Mouse (Mus musculus) spleen, postnatal 36 days (tissue): ENCODE results near the gene Vmn1r202.
"Not testable (repeated sequence)": the region's sequence is repeated elsewhere in the genome, so short reads cannot be mapped to it uniquely, and the experiment has no call there.

Source experiments
- DNase-seq, 2 experiments: peaks; one replicate each; pipeline ENCODE4 v3.0.0; 2022; ENCODE audit warnings: low spot score in 2 of 2, mixed read lengths in 1 of 2

The Vmn1r202 gene

DNA sequence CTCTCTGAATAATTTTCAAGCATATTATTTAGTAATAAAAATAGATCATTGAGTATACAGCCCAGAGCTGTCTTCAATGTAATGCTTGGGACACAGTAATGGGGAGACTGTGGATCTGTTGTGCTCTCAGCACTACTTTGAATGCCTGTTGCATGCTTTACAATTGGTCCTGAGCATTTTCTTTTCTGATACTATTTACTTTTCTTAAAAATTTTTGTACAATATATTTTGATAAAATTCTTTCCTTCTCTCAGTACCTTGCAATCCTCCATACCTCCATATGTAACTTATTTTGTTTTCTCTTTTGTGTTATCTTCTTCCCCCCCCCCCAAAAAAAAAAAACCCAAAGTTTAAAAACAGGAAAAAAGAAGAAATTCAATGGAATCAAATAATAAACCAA lies at the start of gene Vmn1r202:
Gene Vmn1r202, minus strand, starts transcription at position 101 of the 400 bp plus-strand sequence.
- no peak for DNase-seq

- DNase-seq = not testable (repeated sequence)
Observed at GRCm38 (mm10) chr13:22552898-22553297, 47.7 kb upstream of the Vmn1r202 start, which contains the start of gene Vmn1r204. TSS of gene Vmn1r204 (plus strand) at chr13:22553198.

DNA sequence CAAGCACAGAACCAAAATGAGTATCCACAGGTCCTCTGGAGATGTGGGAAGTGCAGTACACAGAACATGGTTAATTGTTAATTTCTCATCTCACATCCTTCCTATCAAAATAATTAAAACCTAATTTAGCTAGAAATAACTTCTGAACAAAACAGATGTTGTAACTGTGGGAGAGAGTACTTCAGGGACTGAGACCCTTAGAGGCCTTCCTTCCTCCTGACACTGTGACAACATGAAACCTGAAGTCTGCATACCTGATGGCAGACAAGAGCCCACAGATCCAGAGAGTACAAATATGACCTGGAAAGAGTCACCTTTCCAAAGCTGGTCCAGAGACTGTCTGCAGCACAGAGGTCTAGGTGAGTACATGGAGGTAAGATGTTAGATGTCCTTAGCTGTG lies 12.6 kb upstream of the Vmn1r202 start, which contains the start of gene Vmn1r203:
Gene Vmn1r203, plus strand, starts transcription at position 301 of the 400 bp plus-strand sequence.
- no peak for DNase-seq

DNA sequence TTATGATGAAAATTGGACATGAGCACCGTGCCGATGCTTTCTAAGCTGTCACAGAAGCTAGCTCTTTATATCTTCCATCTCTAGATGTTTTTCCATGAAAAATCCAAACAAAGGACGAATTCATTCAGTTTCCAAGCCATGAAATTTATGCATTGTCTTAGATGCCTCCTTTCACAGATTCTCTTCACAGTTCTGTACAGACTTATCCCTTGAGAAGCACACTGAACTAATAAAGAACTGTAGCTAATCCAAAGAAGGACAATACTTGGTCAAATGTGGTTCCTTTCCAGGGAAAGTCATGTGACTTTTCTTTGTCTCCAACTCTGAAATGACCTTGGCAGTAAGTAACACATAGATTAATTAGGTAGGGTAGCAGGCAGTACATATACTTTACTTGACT lies 2.8 kb downstream of the Vmn1r202 start:
- no peak for DNase-seq

DNA sequence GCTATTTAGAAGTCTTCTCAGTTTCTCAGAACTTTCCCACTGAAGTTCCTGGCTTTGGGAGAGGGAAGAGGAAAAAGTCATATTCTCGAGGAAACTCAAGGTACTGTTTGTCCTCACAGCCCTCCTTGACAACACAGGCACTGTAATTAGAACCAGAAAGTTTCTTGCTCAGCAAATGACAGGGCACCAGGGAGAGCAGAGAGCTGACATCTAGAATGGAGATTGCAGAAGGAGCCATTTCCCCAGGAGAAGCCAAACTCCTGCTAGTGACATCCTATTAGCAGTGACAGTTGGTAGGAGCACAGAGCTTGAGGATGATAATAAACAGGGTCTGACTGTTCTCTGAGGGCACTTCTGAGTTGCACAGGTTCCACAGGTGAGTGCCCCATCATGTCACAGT lies 33.6 kb downstream of the Vmn1r202 start, which contains the start of gene Vmn1r201:
Gene Vmn1r201, plus strand, starts transcription at position 301 of the 400 bp plus-strand sequence.
- DNase-seq = no peak

DNA sequence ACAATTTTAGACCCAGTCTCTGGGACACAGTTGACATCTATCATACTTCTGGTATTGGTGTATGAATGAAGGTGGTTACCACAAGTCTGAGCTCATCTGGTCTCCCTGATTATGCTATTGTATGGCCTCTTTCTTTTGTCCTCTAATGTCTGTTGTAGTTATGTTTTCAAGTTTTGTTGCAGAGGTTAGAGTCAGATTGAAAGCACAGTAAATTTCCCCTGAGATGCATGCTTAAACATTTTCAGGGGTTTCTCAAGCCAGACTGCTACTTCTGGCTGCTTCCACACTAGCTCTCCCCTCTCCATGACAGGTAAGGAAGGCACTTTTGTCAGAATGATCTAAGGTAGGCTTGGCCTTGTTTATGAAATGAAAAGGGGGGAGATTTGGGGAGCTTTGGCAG lies 50.0 kb downstream of the Vmn1r202 start:
- no peak for DNase-seq
